Mouse (Mus musculus) midbrain, embryonic 10.5 days (tissue): ENCODE measurements around the gene Vwa2. TPM values are rescaled to one million over a fixed set of nuclear protein-coding genes. Genes with fewer than 3 reads are reported as not detected.

ENCODE experiments used
- DNase-seq: peaks from one replicate; pipeline ENCODE4 v3.0.0-alpha.2; 2017; ENCODE audit warnings: low spot score
- H3K27ac ChIP-seq: fragments of 300-500 bp; sonication (generic); replicated peaks from 2 replicates; pipeline ENCODE4 v1.5.1; 2016; ENCODE audit warnings: mild to moderate bottlenecking
- H3K27me3 ChIP-seq: fragments of 300-500 bp; sonication (generic); 2 replicates; pipeline ENCODE4 v1.6.1; 2016; ENCODE audit warnings: low read depth, mild to moderate bottlenecking; ENCODE audit not compliant: poor library complexity, severe bottlenecking
- H3K36me3 ChIP-seq: fragments of 300-500 bp; sonication (generic); 2 replicates; pipeline ENCODE4 v1.6.1; 2016; ENCODE audit warnings: mild to moderate bottlenecking, moderate library complexity
- H3K4me1 ChIP-seq: fragments of 300-500 bp; sonication (generic); 2 replicates; pipeline ENCODE4 v1.6.1; 2016
- H3K4me3 ChIP-seq: fragments of 300-500 bp; sonication (generic); 2 replicates; pipeline ENCODE4 v1.5.1; 2016; ENCODE audit warnings: mild to moderate bottlenecking, moderate library complexity
- H3K9me3 ChIP-seq: fragments of 300-500 bp; sonication (generic); replicated peaks from 2 replicates; pipeline ENCODE4 v1.6.1; 2016; ENCODE audit warnings: mild to moderate bottlenecking
- WGBS: fragments of 180-500 bp; shearing (Covaris S2); methylation state at CpG from one replicate; pipeline ENCODE4 v1.1.7; 2016; 5-methylcytosine and 5-hydroxymethylcytosine counted together
- polyA plus RNA-seq: library from polyadenylated mRNA; unstranded; fragments of >200 nt; fragmentation: Nextera tagmentation; extraction: Ambion mirVana; gene quantifications from 2 replicates; pipeline ENCODE4 v1.2.1, GENCODE M21; 2016

The Vwa2 gene
- polyA plus RNA-seq, 1 experiment from 2014 or later: 0.52 TPM

GRCm38 (mm10) chr19:56942216-56942615 is 68.2 kb downstream of the Vwa2 start:
- Histone ChIP-seq H3K4me3 (no peak overlapping the region), H3K4me1 (peaks cover 17% of the 10 kb centered on the region), H3K27me3 (no peaks in the 10 kb centered on the region), H3K36me3 (no peaks in the 10 kb centered on the region), H3K9me3 (0 out of 2 replicates have a peak, but pooled peaks cover 3% of the 10 kb centered on the region), H3K27ac (no peak overlapping the region)
- WGBS: 91% methylated on average over 7 of the region's 7 CpGs
- DNase-seq: no peak

DNA sequence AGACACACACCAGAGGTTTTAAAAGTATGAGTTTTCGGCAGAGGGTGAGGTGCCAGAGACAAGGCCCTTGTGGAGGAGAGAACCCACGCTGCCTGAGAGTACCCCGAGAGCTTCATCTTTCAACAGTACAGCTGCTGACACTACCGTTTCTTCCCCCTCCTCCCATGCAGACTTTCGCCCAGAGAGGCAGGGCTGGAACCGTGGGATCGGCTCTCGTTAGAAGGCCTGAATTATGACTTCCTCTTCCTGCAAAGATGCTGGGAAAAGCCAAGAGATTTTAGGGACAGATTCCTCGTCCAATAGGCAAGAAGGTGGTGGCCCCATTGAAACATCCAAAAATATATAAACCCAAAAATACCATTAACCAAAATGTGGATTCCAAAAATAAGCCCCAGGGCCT is 70.2 kb downstream of the Vwa2 start:
- Histone ChIP-seq H3K4me1 (peaks cover 18% of the 10 kb centered on the region), H3K27me3 (no peaks in the 10 kb centered on the region), H3K9me3 (0 out of 2 replicates have a peak, but pooled peaks cover 3% of the 10 kb centered on the region), H3K4me3 (no peak overlapping the region), H3K27ac (no peak overlapping the region), H3K36me3 (no peaks in the 10 kb centered on the region)
- WGBS: 91% methylated on average over 9 of the region's 9 CpGs
- DNase-seq: no peak

DNA sequence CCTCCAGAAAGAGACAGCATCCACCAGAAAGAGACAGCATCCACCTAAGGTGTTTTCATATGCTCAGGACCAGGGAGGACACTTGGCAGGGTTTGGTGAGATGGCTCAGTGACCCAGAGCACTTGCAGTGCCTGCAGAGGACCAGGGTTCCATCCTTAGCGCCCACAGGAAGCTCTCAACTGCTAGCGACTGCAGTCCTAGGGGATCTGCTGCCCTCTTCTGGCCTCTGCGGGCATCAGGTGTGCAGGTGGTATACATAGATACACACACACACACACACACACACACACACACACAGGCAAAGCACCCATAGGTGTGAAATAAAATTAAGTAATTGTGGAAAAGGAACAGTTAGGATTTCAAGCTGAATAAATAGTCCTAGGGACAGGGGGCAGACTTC is 70.8 kb downstream of the Vwa2 start:
- no peak for DNase-seq
- Histone ChIP-seq H3K4me1 (peaks cover 13% of the 10 kb centered on the region), H3K4me3 (no peak overlapping the region), H3K27ac (no peak overlapping the region), H3K27me3 (no peaks in the 10 kb centered on the region), H3K36me3 (no peaks in the 10 kb centered on the region), H3K9me3 (0 out of 2 replicates have a peak, but pooled peaks cover 3% of the 10 kb centered on the region)
- WGBS: 95% methylated on average over 3 of the region's 3 CpGs

GRCm38 (mm10) chr19:56945621-56946020 is 71.6 kb downstream of the Vwa2 start:
- no peak overlapping the region for H3K27ac ChIP-seq
- peaks cover 6% of the 10 kb centered on the region; the same call in 1 of the 2 replicates for H3K4me1 ChIP-seq
- 88% methylated on average over 2 of the region's 2 CpGs for WGBS
- DNase-seq: no peak
- H3K4me3 ChIP-seq: no peak overlapping the region
- no peaks in the 10 kb centered on the region for H3K36me3 ChIP-seq
- no peaks in the 10 kb centered on the region for H3K27me3 ChIP-seq
- 0 out of 2 replicates have a peak, but pooled peaks cover 3% of the 10 kb centered on the region for H3K9me3 ChIP-seq

GRCm38 (mm10) chr19:56946277-56946676 is 72.2 kb downstream of the Vwa2 start:
- H3K27ac ChIP-seq: no peak overlapping the region
- 94% methylated on average over 7 of the region's 7 CpGs for WGBS
- no peak for DNase-seq
- H3K9me3 ChIP-seq: 0 out of 2 replicates have a peak, but pooled peaks cover 3% of the 10 kb centered on the region
- H3K4me1 ChIP-seq: 0 out of 2 replicates have a peak, but pooled peaks cover 6% of the 10 kb centered on the region
- H3K4me3 ChIP-seq: no peak overlapping the region
- H3K27me3 ChIP-seq: no peaks in the 10 kb centered on the region
- no peaks in the 10 kb centered on the region for H3K36me3 ChIP-seq

- WGBS: 96% methylated on average over 3 of the region's 3 CpGs
- Histone ChIP-seq H3K27me3 (no peaks in the 10 kb centered on the region), H3K9me3 (0 out of 2 replicates have a peak, but pooled peaks cover 3% of the 10 kb centered on the region), H3K4me3 (no peak overlapping the region), H3K36me3 (no peaks in the 10 kb centered on the region), H3K27ac (no peak overlapping the region), H3K4me1 (0 out of 2 replicates have a peak, but pooled peaks cover 6% of the 10 kb centered on the region)
- no peak for DNase-seq
Observed at GRCm38 (mm10) chr19:56946727-56947126, 72.7 kb downstream of the Vwa2 start.

DNA sequence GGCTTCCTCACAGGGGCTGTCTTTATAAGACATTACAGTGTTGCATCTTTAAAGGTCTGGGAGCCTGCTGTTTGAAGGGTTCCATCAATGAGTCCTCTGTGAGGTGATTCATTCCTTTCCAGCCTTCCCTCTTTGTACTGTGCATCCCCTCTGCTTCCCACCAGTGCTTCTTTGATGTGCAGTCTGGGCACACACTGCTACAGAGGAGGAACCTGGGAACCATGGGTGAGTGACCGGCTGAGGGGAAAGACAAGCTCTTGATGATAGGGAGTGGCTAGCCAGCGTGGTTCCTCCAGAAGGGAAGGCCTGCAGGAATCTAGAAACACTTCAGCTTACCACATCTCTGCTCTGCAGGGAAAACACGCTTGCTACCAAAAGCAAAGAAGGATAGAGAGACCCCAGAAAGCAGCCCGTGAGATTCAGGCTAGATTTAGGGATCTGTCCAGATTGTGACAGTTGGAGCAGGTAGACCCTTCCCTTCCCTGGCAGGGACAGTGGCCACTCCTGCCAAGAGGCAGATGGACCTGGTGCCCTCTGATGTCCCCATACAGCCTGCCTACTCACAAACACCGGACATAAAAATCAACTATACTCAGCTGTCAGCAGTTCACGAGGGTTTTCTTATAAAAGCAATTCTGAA is 74.0 kb downstream of the Vwa2 start:
- 77% methylated on average over 6 of the region's 6 CpGs for WGBS
- Histone ChIP-seq H3K27ac (no peak overlapping the region), H3K4me1 (0 out of 2 replicates have a peak, but pooled peaks cover 6% of the 10 kb centered on the region), H3K36me3 (no peaks in the 10 kb centered on the region), H3K9me3 (0 out of 2 replicates have a peak, but pooled peaks cover 3% of the 10 kb centered on the region), H3K4me3 (no peak overlapping the region), H3K27me3 (no peaks in the 10 kb centered on the region)
- DNase-seq: no peak

- no peaks in the 10 kb centered on the region for H3K36me3 ChIP-seq
- WGBS: 85% methylated on average over 8 of the region's 8 CpGs
- no peak for DNase-seq
- H3K27me3 ChIP-seq: no peaks in the 10 kb centered on the region
- 0 out of 2 replicates have a peak, but pooled peaks cover 6% of the 10 kb centered on the region for H3K4me1 ChIP-seq
- H3K4me3 ChIP-seq: no peak overlapping the region
- H3K27ac ChIP-seq: no peak overlapping the region
- no peaks in the 10 kb centered on the region for H3K9me3 ChIP-seq
Observed at GRCm38 (mm10) chr19:56949868-56950267, 75.8 kb downstream of the Vwa2 start.

DNA sequence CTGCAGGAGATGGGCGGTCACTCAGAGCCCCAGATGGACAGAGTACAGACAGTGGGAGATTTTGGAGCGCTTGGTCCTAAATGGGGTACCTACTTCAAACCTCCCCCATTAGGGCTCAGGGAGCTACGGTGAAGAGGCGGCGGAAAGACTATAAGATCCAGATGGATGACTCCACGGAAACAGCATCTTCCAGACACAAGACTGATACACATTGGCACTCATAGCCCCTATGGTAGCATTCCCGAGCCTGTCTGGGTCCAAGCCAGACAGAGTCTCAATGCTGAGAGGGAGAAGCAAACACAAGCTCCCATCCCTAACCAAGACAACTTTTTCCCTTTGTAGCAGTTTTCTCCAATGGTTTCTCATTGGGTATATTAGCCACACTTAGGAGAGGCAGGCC is 76.8 kb downstream of the Vwa2 start:
- Histone ChIP-seq H3K36me3 (no peaks in the 10 kb centered on the region), H3K27ac (no peak overlapping the region), H3K4me1 (0 out of 2 replicates have a peak, but pooled peaks cover 4% of the 10 kb centered on the region), H3K27me3 (no peaks in the 10 kb centered on the region), H3K9me3 (no peaks in the 10 kb centered on the region), H3K4me3 (no peak overlapping the region)
- no peak for DNase-seq
- WGBS: 86% methylated on average over 7 of the region's 7 CpGs

DNA sequence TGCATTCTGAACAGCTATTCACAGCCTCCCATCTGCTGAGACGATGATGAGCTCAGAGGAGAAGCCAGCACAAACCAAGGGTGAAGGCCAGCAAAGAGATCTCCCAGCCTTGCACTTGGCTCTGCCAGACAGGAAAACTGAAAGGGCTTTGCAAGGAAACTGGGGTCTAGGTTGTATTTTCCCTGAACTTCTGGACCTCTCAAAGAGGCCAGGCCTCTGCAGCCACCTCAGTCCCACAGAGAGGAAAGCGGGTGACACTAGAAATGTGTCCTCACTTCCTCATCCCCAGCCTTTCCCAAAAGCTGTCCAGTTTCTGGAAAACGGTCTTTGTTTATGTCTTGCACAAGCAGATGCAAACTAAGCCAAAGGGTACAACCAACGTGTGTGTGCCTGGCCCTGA is 79.8 kb downstream of the Vwa2 start:
- no peaks in the 10 kb centered on the region for H3K36me3 ChIP-seq
- no peak overlapping the region for H3K4me3 ChIP-seq
- H3K9me3 ChIP-seq: no peaks in the 10 kb centered on the region
- no peak for DNase-seq
- 93% methylated on average over 4 of the region's 4 CpGs for WGBS
- H3K4me1 ChIP-seq: peaks cover 8% of the 10 kb centered on the region
- H3K27me3 ChIP-seq: no peaks in the 10 kb centered on the region
- H3K27ac ChIP-seq: peak overlapping the region; percentile 46; the same call in 1 of the 2 replicates

- no peaks in the 10 kb centered on the region for H3K36me3 ChIP-seq
- WGBS: 93% methylated on average over 13 of the region's 13 CpGs
- DNase-seq: no peak
- no peaks in the 10 kb centered on the region for H3K9me3 ChIP-seq
- no peaks in the 10 kb centered on the region for H3K27me3 ChIP-seq
- no peak overlapping the region for H3K4me3 ChIP-seq
- peaks cover 18% of the 10 kb centered on the region for H3K4me1 ChIP-seq
- H3K27ac ChIP-seq: no peak overlapping the region
Observed at GRCm38 (mm10) chr19:56954857-56955256, 80.8 kb downstream of the Vwa2 start.

DNA sequence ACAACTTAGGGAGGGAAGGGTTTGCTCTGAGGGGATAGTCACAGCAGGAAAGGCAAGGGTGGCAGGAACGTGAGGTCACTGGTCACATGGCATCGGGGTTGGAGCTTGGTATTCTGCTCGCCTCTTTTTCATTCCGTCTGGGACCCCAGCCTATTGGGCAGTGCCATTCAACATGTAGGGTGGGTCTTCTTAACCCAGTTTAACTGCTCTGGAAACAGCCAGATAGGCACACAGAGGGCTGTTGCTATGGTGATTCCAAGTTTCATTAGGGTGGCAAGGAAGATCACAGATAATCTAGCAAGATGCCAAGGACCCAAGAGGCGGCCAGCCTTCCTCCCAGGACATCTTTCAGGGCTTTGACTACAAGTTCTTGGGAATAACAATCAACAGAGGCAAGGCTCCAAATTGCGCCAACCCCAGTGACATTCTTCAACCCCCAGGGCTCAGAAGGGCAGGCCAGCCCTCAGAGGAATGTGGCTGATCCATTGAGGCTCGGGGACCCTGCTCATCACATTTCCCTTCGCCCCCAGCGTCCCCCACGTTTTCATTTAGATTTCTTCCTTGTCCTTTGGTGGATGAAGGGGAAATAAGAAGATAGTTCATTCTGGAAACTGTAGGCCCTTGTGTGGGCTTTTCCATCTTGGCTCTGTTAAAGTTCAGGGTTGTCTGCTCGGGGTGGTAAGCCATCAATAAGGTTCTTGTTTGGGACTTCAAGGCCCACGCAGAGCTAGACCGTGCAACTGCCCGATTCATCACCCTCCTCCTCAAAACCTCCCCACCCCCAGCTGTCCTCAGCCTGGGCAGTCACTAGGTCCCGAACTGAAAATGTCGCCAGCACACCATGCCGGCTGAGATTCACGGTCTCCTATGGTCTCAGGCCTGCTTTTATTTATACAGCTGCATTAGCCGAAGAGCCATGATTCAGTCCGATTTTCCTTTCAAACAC is 81.8 kb downstream of the Vwa2 start:
- Histone ChIP-seq H3K4me1 (peaks cover 19% of the 10 kb centered on the region), H3K27me3 (no peaks in the 10 kb centered on the region), H3K27ac (no peak overlapping the region), H3K36me3 (no peaks in the 10 kb centered on the region), H3K4me3 (no peak overlapping the region), H3K9me3 (no peaks in the 10 kb centered on the region)
- 84% methylated on average over 20 of the region's 20 CpGs for WGBS
- DNase-seq: no peak

DNA sequence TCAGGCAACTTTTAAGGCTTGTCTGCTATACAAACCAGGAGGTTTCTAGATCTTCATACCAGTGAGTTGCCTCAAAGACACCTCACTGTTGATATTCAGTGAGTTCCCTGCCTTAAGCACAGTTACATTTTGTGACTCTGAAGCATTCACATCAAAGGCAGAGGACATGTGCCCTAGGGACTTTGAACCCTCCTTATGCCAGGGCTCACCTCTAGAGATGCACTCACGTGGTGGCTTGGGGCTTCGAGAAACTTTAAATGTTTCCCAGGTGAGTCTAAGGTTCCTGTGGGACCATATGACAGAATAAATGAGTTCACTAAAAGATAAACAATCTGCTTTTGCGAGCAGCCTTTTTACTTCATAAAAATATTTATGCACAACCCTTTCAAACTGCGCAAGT is 84.0 kb downstream of the Vwa2 start:
- WGBS: 87% methylated on average over 4 of the region's 4 CpGs
- no peak overlapping the region for H3K4me3 ChIP-seq
- no peaks in the 10 kb centered on the region for H3K27me3 ChIP-seq
- peaks cover 19% of the 10 kb centered on the region for H3K4me1 ChIP-seq
- DNase-seq: no peak
- H3K9me3 ChIP-seq: no peaks in the 10 kb centered on the region
- no peaks in the 10 kb centered on the region for H3K36me3 ChIP-seq
- no peak overlapping the region for H3K27ac ChIP-seq
